Mouse (Mus musculus) E14TG2a.4 (cell line): ENCODE measurements around the gene Tssk4.

Experiments used
- H3K27me3 ChIP-seq: 2 replicates; pipeline ENCODE4 v1.6.1; 2014; ENCODE audit warnings: low read length, control low read depth; ENCODE audit not compliant: insufficient read depth
- H3K36me3 ChIP-seq: 2 replicates; pipeline ENCODE4 v1.6.1; 2014; ENCODE audit warnings: low read length, control low read depth; ENCODE audit not compliant: insufficient read depth
- H3K4me1 ChIP-seq: replicated peaks from 2 replicates; pipeline ENCODE4 v1.6.1; 2014; ENCODE audit warnings: low read depth, low read length, control low read depth
- H3K4me3 ChIP-seq: replicated peaks from 2 replicates; pipeline ENCODE4 v1.5.1; 2014; ENCODE audit warnings: mild to moderate bottlenecking, low read length
- H3K9me3 ChIP-seq: 2 replicates; pipeline ENCODE4 v1.6.1; 2014; ENCODE audit warnings: low read length, control low read depth
- CTCF ChIP-seq: conservative IDR thresholded peaks from 2 replicates; pipeline ENCODE4 v1.5.1; 2014; ENCODE audit warnings: low read length
- NANOG ChIP-seq: IDR thresholded peaks from 2 replicates; pipeline ENCODE4 v1.6.1; 2014; ENCODE audit warnings: borderline replicate concordance, low read length, mixed read lengths
- POU5F1 ChIP-seq: IDR thresholded peaks from 2 replicates; pipeline ENCODE4 v1.6.1; 2014; ENCODE audit warnings: low read length, borderline replicate concordance

Gene Tssk4

GRCm38 (mm10) chr14:55682118-55682493, 32.1 kb downstream of the Tssk4 start:
- peak overlapping the region; percentile 95 for H3K4me3 ChIP-seq
- H3K36me3 ChIP-seq = peaks cover 39% of the 10 kb centered on the region
- peaks cover 30% of the 10 kb centered on the region for H3K4me1 ChIP-seq
- H3K27me3 ChIP-seq = no peaks in the 10 kb centered on the region
- no peaks in the 10 kb centered on the region for H3K9me3 ChIP-seq
- TF ChIP-seq POU5F1 = no peak
- TF ChIP-seq CTCF = no peak
- no peak for TF ChIP-seq NANOG

- TF ChIP-seq CTCF (no peak), POU5F1 (no peak), NANOG (no peak)
- H3K4me1 ChIP-seq = peaks cover 10% of the 10 kb centered on the region
- H3K4me3 ChIP-seq = no peak overlapping the region
- H3K9me3 ChIP-seq = no peaks in the 10 kb centered on the region
- H3K27me3 ChIP-seq = peaks cover 4% of the 10 kb centered on the region; the same call in 1 of the 2 replicates
- no peaks in the 10 kb centered on the region for H3K36me3 ChIP-seq
Measured at GRCm38 (mm10) chr14:55689433-55689832, 39.4 kb downstream of the Tssk4 start.

DNA sequence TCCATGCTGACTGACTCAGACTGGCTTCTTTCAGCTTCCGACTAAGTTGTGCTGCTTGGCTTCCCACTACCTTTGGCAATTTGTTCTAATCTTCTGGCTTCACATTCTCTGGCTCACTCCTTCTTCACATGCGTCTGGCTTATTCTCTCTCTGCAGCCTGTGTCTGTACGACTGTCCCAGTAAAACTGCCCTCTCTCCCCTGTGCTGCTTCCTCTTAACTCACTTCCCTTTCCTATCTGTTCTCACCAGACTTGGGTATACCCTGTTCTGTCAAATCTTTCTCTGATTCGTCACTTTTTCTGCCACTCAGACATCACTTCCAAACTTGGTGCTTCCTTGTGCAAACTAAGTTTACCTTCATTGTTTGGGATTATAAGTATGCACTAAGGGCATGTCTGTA, 47.2 kb downstream of the Tssk4 start:
- Histone ChIP-seq H3K36me3 (peaks cover 20% of the 10 kb centered on the region), H3K4me1 (peaks cover 30% of the 10 kb centered on the region), H3K9me3 (no peaks in the 10 kb centered on the region), H3K27me3 (no peaks in the 10 kb centered on the region), H3K4me3 (no peak overlapping the region)
- TF ChIP-seq NANOG (no peak), POU5F1 (no peak), CTCF (no peak)

DNA sequence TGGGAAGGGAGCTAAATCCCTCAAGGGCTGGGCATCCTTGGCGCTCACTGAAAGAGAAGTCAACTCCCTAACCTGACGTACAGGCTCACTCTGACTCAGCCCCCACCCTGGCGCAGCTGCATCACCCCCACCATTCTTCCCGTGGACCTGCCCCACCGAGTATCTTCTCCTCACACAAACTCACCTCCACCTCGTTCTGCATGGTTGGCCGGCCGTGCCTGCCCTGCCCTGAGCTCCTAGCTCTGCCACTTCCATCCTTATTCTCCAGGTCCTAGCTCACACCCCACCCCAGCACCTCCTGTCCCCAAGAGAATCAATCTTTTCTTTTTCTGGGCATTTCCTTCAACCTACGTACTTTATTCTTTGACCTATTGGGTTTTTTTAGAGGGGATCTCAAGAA, 51.1 kb downstream of the Tssk4 start:
- H3K36me3 ChIP-seq = peaks cover 55% of the 10 kb centered on the region
- H3K4me3 ChIP-seq = no peak overlapping the region
- TF ChIP-seq NANOG = no peak
- H3K27me3 ChIP-seq = no peaks in the 10 kb centered on the region
- no peaks in the 10 kb centered on the region for H3K9me3 ChIP-seq
- H3K4me1 ChIP-seq = peaks cover 59% of the 10 kb centered on the region
